Mouse (Mus musculus) CH12.LX (cell line): Measurements from ENCODE around the gene Rapgef4. TPM values are rescaled to one million over a fixed set of nuclear protein-coding genes. Genes with fewer than 3 reads are reported as not detected.

ENCODE experiments used
- DNase-seq: peaks from one replicate; pipeline ENCODE4 v3.0.0-alpha.2; 2013; ENCODE audit errors: extremely low read depth
- H3K27ac ChIP-seq: 2 replicates; pipeline ENCODE4 v1.5.1; 2012; ENCODE audit warnings: low read depth, mild to moderate bottlenecking, control low read depth, moderate library complexity; ENCODE audit not compliant: insufficient read depth
- H3K27me3 ChIP-seq: replicated peaks from 2 replicates; pipeline ENCODE3; 2012; ENCODE audit warnings: inconsistent platforms
- H3K36me3 ChIP-seq, 2 experiments: replicated peaks in 1 of 2; 2 replicates each; pipeline versions ENCODE3 to v1.6.1; 2012; ENCODE audit warnings: inconsistent platforms in 1 of 2, low read length in 1 of 2, mild to moderate bottlenecking in 1 of 2, mixed read lengths in 1 of 2, moderate library complexity in 1 of 2; ENCODE audit not compliant: control insufficient read depth in 1 of 2, insufficient read depth in 1 of 2
- H3K4me1 ChIP-seq, 2 experiments: 2 replicates each; pipeline ENCODE4 v1.6.1; 2012; ENCODE audit warnings: inconsistent platforms in 1 of 2, moderate library complexity in 1 of 2; ENCODE audit not compliant: insufficient read depth in 2 of 2, control insufficient read depth in 1 of 2
- H3K4me2 ChIP-seq: 2 replicates; pipeline ENCODE4 v1.6.1; 2012; ENCODE audit warnings: low read depth, mild to moderate bottlenecking, control low read depth; ENCODE audit not compliant: poor library complexity, insufficient read depth, severe bottlenecking
- H3K4me3 ChIP-seq, 3 experiments: fragments of 150-350 bp in 1 of 3; sonication (generic) in 1 of 3; replicated peaks in 1 of 3; 2 replicates each; pipeline versions ENCODE3 to v1.5.1; 2011 to 2012; ENCODE audit warnings: low read depth in 2 of 3, low read length in 2 of 3, mild to moderate bottlenecking in 2 of 3, moderate library complexity in 2 of 3, control low read depth in 1 of 3, improper control_type of control experiment in 1 of 3, inconsistent platforms in 1 of 3, mixed read lengths in 1 of 3; ENCODE audit not compliant: poor library complexity in 1 of 3
- H3K79me2 ChIP-seq: replicated peaks from 2 replicates; pipeline ENCODE4 v1.6.1; 2012; ENCODE audit warnings: mild to moderate bottlenecking, moderate library complexity; ENCODE audit not compliant: control insufficient read depth, poor library complexity, insufficient read depth, severe bottlenecking; ENCODE audit errors: extremely low read depth
- H3K9ac ChIP-seq: 2 replicates; pipeline ENCODE4 v1.6.1; 2012; ENCODE audit warnings: low read depth, mild to moderate bottlenecking, control low read depth, moderate library complexity; ENCODE audit not compliant: insufficient read depth
- H3K9me3 ChIP-seq: replicated peaks from 2 replicates; pipeline ENCODE3; 2012; ENCODE audit warnings: low read length, inconsistent platforms, mixed read lengths
- BHLHE40 ChIP-seq: IDR thresholded peaks from 2 replicates; pipeline ENCODE4 v1.6.1; 2011; ENCODE audit warnings: mild to moderate bottlenecking, low read depth, low read length, improper control_type of control experiment
- CHD1 ChIP-seq: IDR thresholded peaks from 2 replicates; pipeline ENCODE4 v1.6.1; 2012; ENCODE audit warnings: low read depth, low read length, improper control_type of control experiment, inconsistent platforms
- CHD2 ChIP-seq: IDR thresholded peaks from 2 replicates; pipeline ENCODE4 v1.6.1; 2011; ENCODE audit warnings: low read length, improper control_type of control experiment
- CTCF ChIP-seq, 2 experiments: IDR thresholded peaks in 1 of 2; conservative IDR thresholded peaks in 1 of 2; 2 replicates each; pipeline ENCODE4 v1.5.1; 2011 to 2012; ENCODE audit warnings: low read depth in 2 of 2, low read length in 2 of 2, improper control_type of control experiment in 1 of 2, inconsistent platforms in 1 of 2, mild to moderate bottlenecking in 1 of 2, moderate library complexity in 1 of 2
- E2F4 ChIP-seq: IDR thresholded peaks from 2 replicates; pipeline ENCODE4 v1.6.1; 2011; ENCODE audit warnings: low read depth, low read length, improper control_type of control experiment; ENCODE audit not compliant: insufficient replicate concordance
- GABPA ChIP-seq: IDR thresholded peaks from 2 replicates; pipeline ENCODE4 v1.6.1; 2012; ENCODE audit warnings: low read depth, low read length, improper control_type of control experiment, inconsistent platforms; ENCODE audit not compliant: insufficient replicate concordance
- IRF4 ChIP-seq: IDR thresholded peaks from 2 replicates; pipeline ENCODE4 v1.6.1; 2014; ENCODE audit warnings: low read depth, mild to moderate bottlenecking, inconsistent platforms, low read length, improper control_type of control experiment
- JUND ChIP-seq: conservative IDR thresholded peaks from 2 replicates; pipeline ENCODE4 v1.6.1; 2011; ENCODE audit warnings: low read depth, low read length, improper control_type of control experiment
- MAFK ChIP-seq: IDR thresholded peaks from 2 replicates; pipeline ENCODE4 v1.6.1; 2011; ENCODE audit warnings: low read length, improper control_type of control experiment; ENCODE audit not compliant: insufficient replicate concordance
- MAX ChIP-seq: IDR thresholded peaks from 2 replicates; pipeline ENCODE4 v1.6.1; 2011; ENCODE audit warnings: low read length, improper control_type of control experiment
- MAZ ChIP-seq: IDR thresholded peaks from 2 replicates; pipeline ENCODE4 v1.6.1; 2012; ENCODE audit warnings: low read depth, mild to moderate bottlenecking, inconsistent platforms, low read length, improper control_type of control experiment, moderate library complexity
- MEF2A ChIP-seq: IDR thresholded peaks from 2 replicates; pipeline ENCODE4 v1.6.1; 2014; ENCODE audit warnings: low read depth, mild to moderate bottlenecking, inconsistent platforms, low read length, improper control_type of control experiment, borderline replicate concordance
- MXI1 ChIP-seq: IDR thresholded peaks from 2 replicates; pipeline ENCODE4 v1.6.1; 2011; ENCODE audit warnings: mild to moderate bottlenecking, low read depth, low read length, improper control_type of control experiment
- MYC ChIP-seq: IDR thresholded peaks from 2 replicates; pipeline ENCODE4 v1.6.1; 2011; ENCODE audit warnings: low read depth, mild to moderate bottlenecking, improper control_type of control experiment, low read length
- NELFE ChIP-seq: IDR thresholded peaks from 2 replicates; pipeline ENCODE4 v1.6.1; 2011; ENCODE audit warnings: low read depth, low read length, improper control_type of control experiment
- NRF1 ChIP-seq: IDR thresholded peaks from 2 replicates; pipeline ENCODE4 v1.6.1; 2014; ENCODE audit warnings: low read depth, mild to moderate bottlenecking, inconsistent platforms, low read length, improper control_type of control experiment, moderate library complexity
- PAX5 ChIP-seq: IDR thresholded peaks from 2 replicates; pipeline ENCODE4 v1.6.1; 2012; ENCODE audit warnings: low read length, inconsistent platforms, mixed read lengths
- POLR2A ChIP-seq: IDR thresholded peaks from 2 replicates; pipeline ENCODE4 v1.6.1; 2011; ENCODE audit warnings: low read depth, mild to moderate bottlenecking, improper control_type of control experiment, low read length
- POLR2AphosphoS2 ChIP-seq: IDR thresholded peaks from 2 replicates; pipeline ENCODE4 v1.6.1; 2011; ENCODE audit warnings: low read depth, low read length, improper control_type of control experiment
- RCOR1 ChIP-seq: conservative IDR thresholded peaks from 2 replicates; pipeline ENCODE4 v1.6.1; 2012; ENCODE audit warnings: low read depth, mild to moderate bottlenecking, inconsistent platforms, low read length, improper control_type of control experiment
- TBP ChIP-seq: conservative IDR thresholded peaks from 2 replicates; pipeline ENCODE4 v1.6.1; 2011; ENCODE audit warnings: low read depth, low read length, improper control_type of control experiment
- TCF12 ChIP-seq: IDR thresholded peaks from 2 replicates; pipeline ENCODE4 v1.6.1; 2014; ENCODE audit warnings: low read depth, mild to moderate bottlenecking, inconsistent platforms, low read length, improper control_type of control experiment
- UBTF ChIP-seq: IDR thresholded peaks from 2 replicates; pipeline ENCODE4 v1.6.1; 2012; ENCODE audit warnings: low read depth, mild to moderate bottlenecking, inconsistent platforms, low read length, improper control_type of control experiment, moderate library complexity
- USF1 ChIP-seq: IDR thresholded peaks from 2 replicates; pipeline ENCODE4 v1.6.1; 2014; ENCODE audit warnings: low read depth, mild to moderate bottlenecking, inconsistent platforms, low read length, improper control_type of control experiment
- ZC3H11A ChIP-seq: IDR thresholded peaks from 2 replicates; pipeline ENCODE4 v1.6.1; 2012; ENCODE audit warnings: low read depth, mild to moderate bottlenecking, inconsistent platforms, low read length, improper control_type of control experiment
- ZKSCAN1 ChIP-seq: IDR thresholded peaks from 2 replicates; pipeline ENCODE4 v1.6.1; 2012; ENCODE audit warnings: low read depth, inconsistent platforms, low read length, improper control_type of control experiment, borderline replicate concordance
- ZNF384 ChIP-seq: IDR thresholded peaks from 2 replicates; pipeline ENCODE4 v1.6.1; 2012; ENCODE audit warnings: low read depth, low read length, improper control_type of control experiment, inconsistent platforms
- dilution Hi-C: fragments of 300-500 bp; cut with MboI; formaldehyde crosslinking; loops from 2 replicates; pipeline ENCODE4 v1.14.3; 2020; ENCODE audit warnings: low sequenced_read_pairs; ENCODE audit not compliant: extremely low pct_unique_long_range_greater_than_20kb, extremely low pct_ligation_motif_present
- in situ Hi-C: fragments of 300-500 bp; cut with MboI; formaldehyde crosslinking; loops from 3 replicates; pipeline ENCODE4 v1.14.3; 2019; ENCODE audit warnings: low sequenced_read_pairs, low pct_ligation_motif_present, low pct_unique_long_range_greater_than_20kb, mixed read lengths
- polyA plus RNA-seq: library from polyadenylated mRNA; unstranded; fragments of >175 nt; gene quantifications from 2 replicates; pipeline ENCODE4 v1.2.1, GENCODE M21; 2012; ENCODE audit warnings: low read depth; ENCODE audit not compliant: insufficient read length
- total RNA-seq, 2 experiments: library from RNA; depleted of rRNA; stranded (reverse); fragments of 300-350 nt in 1 of 2; fragments of >200 nt in 1 of 2; gene quantifications; 2 replicates each; pipeline ENCODE4 v1.2.3; 2012 to 2014

Rapgef4 gene
- total and polyA plus RNA-seq, 3 experiments = 0.12 to 0.13 TPM; not detected in 1

DNA sequence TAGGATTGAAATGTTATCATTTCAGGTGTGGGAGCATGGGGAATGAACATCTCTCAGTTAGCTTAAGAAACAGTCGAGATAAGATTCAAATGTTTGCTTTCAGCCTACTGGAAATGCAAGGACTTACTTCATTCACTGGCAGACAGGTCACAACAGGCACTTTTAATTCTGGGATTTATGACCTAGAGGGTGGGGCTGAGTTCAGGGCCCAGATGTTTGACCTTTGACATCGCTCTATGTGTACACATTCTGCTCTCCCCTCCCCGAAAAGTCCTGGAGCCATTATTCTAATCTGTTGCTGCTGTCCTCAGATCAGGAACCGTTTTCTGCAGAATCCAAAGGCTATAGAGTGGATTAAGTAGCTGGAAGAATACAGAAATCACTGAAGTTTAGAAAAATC, 81.9 kb downstream of the Rapgef4 start:
- DNase-seq = no peak
- H3K27me3 ChIP-seq = no peaks in the 10 kb centered on the region
- H3K9me3 ChIP-seq = no peaks in the 10 kb centered on the region
- no peak overlapping the region for H3K27ac ChIP-seq
- H3K4me2 ChIP-seq = no peak overlapping the region
- TF ChIP-seq TBP = no peak
- TF ChIP-seq E2F4 = no peak
- TF ChIP-seq MAX = no peak
- TF ChIP-seq JUND = no peak
- TF ChIP-seq MXI1 = no peak
- no peak for TF ChIP-seq USF1
- no peak for TF ChIP-seq NELFE
- TF ChIP-seq BHLHE40 = no peak
- no peak for TF ChIP-seq GABPA
- no peak for TF ChIP-seq POLR2A
- TF ChIP-seq ZC3H11A = no peak
- TF ChIP-seq ZNF384 = no peak
- TF ChIP-seq TCF12 = no peak
- TF ChIP-seq MYC = no peak
- no peak for TF ChIP-seq UBTF
- no peak for TF ChIP-seq IRF4
- TF ChIP-seq MAZ = no peak
- TF ChIP-seq CHD2 = no peak
- TF ChIP-seq NRF1 = no peak
- TF ChIP-seq, all 38 proteins: peak for 0
- Histone ChIP-seq H3K4me1 (no peaks in the 10 kb centered on the region), H3K4me3 (no peak overlapping the region), H3K9ac (no peak overlapping the region), H3K36me3 (no peaks in the 10 kb centered on the region), H3K79me2 (no peaks in the 10 kb centered on the region)
- dilution Hi-C loops = no loop called here
- in situ Hi-C loops = no loop called here

DNA sequence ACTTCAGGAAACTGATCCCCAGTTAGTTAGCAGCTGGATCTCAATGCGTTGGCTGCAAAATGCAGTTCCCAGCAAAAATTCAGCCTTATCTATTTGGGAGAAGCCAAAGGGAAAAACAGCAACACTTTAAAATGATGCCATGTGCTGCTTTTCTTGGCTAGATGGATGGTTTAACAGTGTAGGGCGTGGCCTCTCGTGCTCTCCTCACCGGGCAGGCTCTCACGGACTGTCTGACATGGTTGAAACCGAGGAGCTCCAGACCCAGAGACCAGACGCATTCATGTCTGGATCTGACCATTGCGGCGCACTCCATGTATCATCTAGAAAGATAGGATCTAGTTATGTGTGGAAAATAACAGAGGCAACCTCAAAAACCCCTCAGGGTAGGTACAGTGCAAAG, 87.5 kb downstream of the Rapgef4 start:
- Histone ChIP-seq H3K9me3 (no peaks in the 10 kb centered on the region), H3K4me3 (no peak overlapping the region)
- dilution Hi-C loops = no loop called here

More for the DNA sequence above, 87.5 kb downstream of the Rapgef4 start:
- H3K36me3 ChIP-seq = no peaks in the 10 kb centered on the region
- in situ Hi-C loops = no loop called here
- no peak for TF ChIP-seq MEF2A
- no peak for TF ChIP-seq MAFK
- TF ChIP-seq CHD1 = no peak
- TF ChIP-seq CTCF (conservative IDR thresholded peaks at IDR 0.05 in 1 of 2, IDR thresholded peaks at IDR 0.05 in 1 of 2; ENCODE audit: low read depth in 2 of 2, low read length in 2 of 2) = no peak
- no peak for TF ChIP-seq RCOR1
- TF ChIP-seq POLR2AphosphoS2 = no peak
- no peak for TF ChIP-seq PAX5
- TF ChIP-seq JUND = no peak
- no peak for TF ChIP-seq ZC3H11A
- no peak for TF ChIP-seq ZKSCAN1
- no peak overlapping the region for H3K9ac ChIP-seq
- H3K27me3 ChIP-seq = no peaks in the 10 kb centered on the region
- H3K27ac ChIP-seq = no peak overlapping the region
- no peak for DNase-seq
- no peaks in the 10 kb centered on the region for H3K79me2 ChIP-seq
- H3K4me1 ChIP-seq = peaks cover 8 to 10% of the 10 kb centered on the region in 2 experiments; a peak in 2 of 4 replicates
- no peak overlapping the region for H3K4me2 ChIP-seq
